Mouse (Mus musculus): ENCODE data around the gene Ggact. TPM values are rescaled to one million over a fixed set of nuclear protein-coding genes. Genes with fewer than 3 reads are reported as not detected.

Gene Ggact
- polyA plus RNA-seq, 1 experiment from 2014 or later, result 9.8 TPM

DNA sequence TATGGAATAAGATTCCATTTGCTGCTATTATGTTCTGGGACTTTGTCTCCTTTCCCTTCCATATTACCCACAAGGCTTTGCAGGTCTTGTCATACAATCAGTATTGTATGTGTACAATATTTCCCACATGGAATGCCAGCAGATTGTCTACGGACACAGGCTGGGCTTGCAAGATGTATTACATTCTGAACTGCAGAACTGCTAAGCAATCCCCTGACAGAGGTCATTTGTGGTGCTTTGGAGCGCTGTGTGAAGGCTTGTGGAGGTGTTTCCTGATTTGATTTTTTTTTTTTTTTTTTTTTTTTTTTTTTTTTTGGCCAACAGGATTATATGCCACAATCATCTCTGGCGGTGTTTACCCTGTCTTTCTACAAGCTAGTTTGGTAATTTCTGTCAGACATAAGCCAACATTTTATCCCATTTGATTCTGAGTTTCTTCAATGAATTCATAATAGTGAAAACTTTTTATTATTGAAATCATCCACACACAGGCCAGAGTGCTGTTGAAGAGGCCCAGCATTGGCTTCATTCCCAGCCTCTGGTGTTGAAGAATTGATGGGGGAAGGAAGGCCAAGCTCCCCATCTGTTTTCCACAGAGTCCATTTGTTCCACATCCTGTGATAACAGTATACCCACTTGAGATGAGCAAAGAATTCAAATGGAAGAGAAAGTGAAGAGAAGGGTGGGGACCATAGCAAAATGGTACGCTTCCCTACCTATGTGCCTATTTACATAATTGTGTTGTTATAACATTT is 45.8 kb downstream of the Ggact start:
- H3K27ac ChIP-seq, result no peak overlapping the region
- no peaks in the 10 kb centered on the region for H3K36me3 ChIP-seq
- no peak for ATAC-seq (ENCODE audit: insufficient number of reproducible peaks, insufficient read depth, low FRiP score, low TSS enrichment, low read depth)
- no peak overlapping the region for H3K4me2 ChIP-seq
- 78% methylated on average over 4 of the region's 4 CpGs for WGBS
- H3K4me3 ChIP-seq (replicated peaks), result no peak overlapping the region
- no peaks in the 10 kb centered on the region for H3K9me3 ChIP-seq
- H3K4me1 ChIP-seq (replicated peaks), result peaks cover 8% of the 10 kb centered on the region; the same call in 1 of the 2 replicates
- H3K9ac ChIP-seq (replicated peaks), result no peak overlapping the region
- peaks cover 6% of the 10 kb centered on the region; the same call in 1 of the 2 replicates for H3K27me3 ChIP-seq

GRCm38 (mm10) chr14:122865462-122866129 is 48.0 kb downstream of the Ggact start:
- no peak for ATAC-seq (ENCODE audit: insufficient number of reproducible peaks, insufficient read depth, low FRiP score, low TSS enrichment, low read depth)
- Histone ChIP-seq H3K9ac (replicated peaks) (no peak overlapping the region), H3K4me2 (no peak overlapping the region), H3K9me3 (no peaks in the 10 kb centered on the region), H3K27ac (no peak overlapping the region), H3K27me3 (peaks cover 2% of the 10 kb centered on the region; the same call in 1 of the 2 replicates), H3K36me3 (no peaks in the 10 kb centered on the region), H3K4me1 (replicated peaks) (0 out of 2 replicates have a peak, but pooled peaks cover 2% of the 10 kb centered on the region), H3K4me3 (replicated peaks) (no peak overlapping the region)
- WGBS, result 77% methylated on average over 4 of the region's 4 CpGs

DNA sequence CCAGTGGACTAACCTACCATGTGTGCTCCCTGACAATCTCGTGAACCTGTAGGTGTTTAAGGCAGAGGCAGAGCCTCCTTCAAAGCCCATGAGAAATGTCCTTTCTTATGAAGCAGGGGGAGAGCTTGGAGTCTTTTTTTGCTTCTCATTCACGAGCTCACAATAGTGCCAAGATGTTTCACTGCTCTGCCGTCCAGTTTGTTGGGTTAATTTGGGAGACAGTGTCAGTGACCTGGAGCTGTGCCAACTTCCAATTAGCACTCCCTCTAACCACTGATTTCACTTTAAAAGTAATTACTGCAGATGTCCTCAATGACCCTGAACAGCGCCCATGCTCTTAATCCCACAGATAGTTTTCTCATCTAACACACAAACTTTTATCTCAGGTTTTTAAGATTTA is 50.9 kb downstream of the Ggact start:
- H3K36me3 ChIP-seq, result no peaks in the 10 kb centered on the region
- no peak overlapping the region for H3K4me2 ChIP-seq
- peaks cover 2% of the 10 kb centered on the region; the same call in 1 of the 2 replicates for H3K27me3 ChIP-seq
- no peaks in the 10 kb centered on the region for H3K9me3 ChIP-seq
- H3K4me1 ChIP-seq (replicated peaks), result 0 out of 2 replicates have a peak, but pooled peaks cover 3% of the 10 kb centered on the region
- H3K9ac ChIP-seq (replicated peaks), result no peak overlapping the region
- WGBS, result 42% methylated on average over 4 of the region's 4 CpGs
- H3K27ac ChIP-seq, result no peak overlapping the region
- no peak for ATAC-seq (ENCODE audit: insufficient number of reproducible peaks, insufficient read depth, low FRiP score, low TSS enrichment, low read depth)
- no peak overlapping the region for H3K4me3 ChIP-seq (replicated peaks)

DNA sequence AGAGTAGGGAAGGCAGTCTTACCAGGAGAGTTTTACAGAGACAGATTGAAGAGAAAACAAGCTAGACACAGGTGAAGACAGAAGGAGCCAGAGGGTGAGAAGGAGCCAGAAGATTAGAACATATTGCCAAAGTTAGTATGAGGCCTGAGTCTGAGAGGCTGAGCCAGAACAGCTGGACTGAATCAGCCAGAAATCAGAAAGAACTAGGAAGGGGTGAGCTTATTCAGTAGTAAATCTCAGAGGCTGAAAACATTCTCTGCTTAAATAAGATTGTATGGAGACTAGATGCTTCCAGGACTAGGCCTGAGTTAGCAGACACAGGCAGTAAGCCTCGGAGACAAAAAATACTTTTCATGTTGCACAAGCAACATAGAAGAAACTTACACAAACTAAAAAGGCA is 53.8 kb downstream of the Ggact start:
- no peak overlapping the region for H3K4me3 ChIP-seq (replicated peaks)
- H3K4me1 ChIP-seq (replicated peaks), result 0 out of 2 replicates have a peak, but pooled peaks cover 3% of the 10 kb centered on the region
- no peak overlapping the region for H3K4me2 ChIP-seq
- H3K36me3 ChIP-seq, result no peaks in the 10 kb centered on the region
- peaks cover 2% of the 10 kb centered on the region; the same call in 1 of the 2 replicates for H3K27me3 ChIP-seq
- H3K9ac ChIP-seq (replicated peaks), result no peak overlapping the region
- 73% methylated on average over 1 of the region's 1 CpGs for WGBS
- H3K27ac ChIP-seq, result no peak overlapping the region
- no peak for ATAC-seq (ENCODE audit: insufficient number of reproducible peaks, insufficient read depth, low FRiP score, low TSS enrichment, low read depth)
- H3K9me3 ChIP-seq, result no peaks in the 10 kb centered on the region

- WGBS, result 89% methylated on average over 5 of the region's 5 CpGs
- no peak overlapping the region for H3K4me2 ChIP-seq
- no peak for ATAC-seq (ENCODE audit: insufficient number of reproducible peaks, insufficient read depth, low FRiP score, low TSS enrichment, low read depth)
- peaks cover 3% of the 10 kb centered on the region; the same call in 1 of the 2 replicates for H3K27me3 ChIP-seq
- no peak overlapping the region for H3K27ac ChIP-seq
- no peaks in the 10 kb centered on the region for H3K4me1 ChIP-seq (replicated peaks)
- no peak overlapping the region for H3K4me3 ChIP-seq (replicated peaks)
- H3K9ac ChIP-seq (replicated peaks), result no peak overlapping the region
- H3K36me3 ChIP-seq, result no peaks in the 10 kb centered on the region
- H3K9me3 ChIP-seq, result no peaks in the 10 kb centered on the region
Observed at GRCm38 (mm10) chr14:122852506-122853057, 61.0 kb downstream of the Ggact start.

GRCm38 (mm10) chr14:122837018-122837417 is 76.5 kb downstream of the Ggact start:
- no peaks in the 10 kb centered on the region for H3K9me3 ChIP-seq
- H3K4me2 ChIP-seq, result no peak overlapping the region
- no peak for ATAC-seq (ENCODE audit: insufficient number of reproducible peaks, insufficient read depth, low FRiP score, low TSS enrichment, low read depth)
- peaks cover 8% of the 10 kb centered on the region; the same call in 1 of the 2 replicates for H3K4me1 ChIP-seq (replicated peaks)
- WGBS, result 52% methylated on average over 2 of the region's 2 CpGs
- no peak overlapping the region for H3K9ac ChIP-seq (replicated peaks)
- H3K27me3 ChIP-seq, result no peaks in the 10 kb centered on the region
- no peak overlapping the region for H3K4me3 ChIP-seq (replicated peaks)
- H3K36me3 ChIP-seq, result no peaks in the 10 kb centered on the region
- H3K27ac ChIP-seq, result no peak overlapping the region

- Histone ChIP-seq H3K27me3 (no peaks in the 10 kb centered on the region), H3K4me3 (replicated peaks) (no peak overlapping the region), H3K9me3 (no peaks in the 10 kb centered on the region), H3K36me3 (no peaks in the 10 kb centered on the region), H3K4me2 (no peak overlapping the region), H3K4me1 (replicated peaks) (peaks cover 8% of the 10 kb centered on the region; the same call in 1 of the 2 replicates), H3K9ac (replicated peaks) (no peak overlapping the region), H3K27ac (no peak overlapping the region)
- ATAC-seq (ENCODE audit: insufficient number of reproducible peaks, insufficient read depth, low FRiP score, low TSS enrichment, low read depth), result no peak
- 6% methylated on average over 4 of the region's 4 CpGs for WGBS
Observed at GRCm38 (mm10) chr14:122836221-122836620, 77.3 kb downstream of the Ggact start.

GRCm38 (mm10) chr14:122835487-122836190 is 77.9 kb downstream of the Ggact start:
- ATAC-seq (ENCODE audit: insufficient number of reproducible peaks, insufficient read depth, low FRiP score, low TSS enrichment, low read depth), result no peak
- H3K36me3 ChIP-seq, result no peaks in the 10 kb centered on the region
- H3K9me3 ChIP-seq, result no peaks in the 10 kb centered on the region
- no peak overlapping the region for H3K4me2 ChIP-seq
- no peak overlapping the region for H3K27ac ChIP-seq
- H3K4me3 ChIP-seq (replicated peaks), result no peak overlapping the region
- peaks cover 8% of the 10 kb centered on the region; the same call in 1 of the 2 replicates for H3K4me1 ChIP-seq (replicated peaks)
- H3K9ac ChIP-seq (replicated peaks), result no peak overlapping the region
- H3K27me3 ChIP-seq, result no peaks in the 10 kb centered on the region
- 26% methylated on average over 7 of the region's 7 CpGs for WGBS

DNA sequence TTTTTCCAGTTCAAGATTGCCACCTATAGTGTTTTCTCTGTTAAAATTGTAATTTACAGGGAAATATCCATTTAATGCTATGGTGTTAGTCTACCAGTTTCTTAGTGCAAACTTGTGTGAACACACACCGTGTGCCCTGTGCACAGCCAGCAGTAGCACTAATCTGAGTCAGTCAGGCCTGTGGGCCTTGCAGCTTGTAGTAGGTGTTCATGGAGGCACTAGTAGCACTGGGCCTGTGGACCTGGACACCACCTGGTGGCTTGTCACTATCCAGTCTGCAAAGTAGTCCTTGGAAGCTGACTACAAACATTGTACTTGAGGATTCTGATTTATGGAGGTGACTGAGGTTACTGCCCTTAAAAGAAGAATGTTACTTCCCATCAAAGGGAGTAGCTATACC is 78.8 kb downstream of the Ggact start:
- H3K9me3 ChIP-seq, result no peaks in the 10 kb centered on the region
- no peak for ATAC-seq (ENCODE audit: insufficient number of reproducible peaks, insufficient read depth, low FRiP score, low TSS enrichment, low read depth)

DNA sequence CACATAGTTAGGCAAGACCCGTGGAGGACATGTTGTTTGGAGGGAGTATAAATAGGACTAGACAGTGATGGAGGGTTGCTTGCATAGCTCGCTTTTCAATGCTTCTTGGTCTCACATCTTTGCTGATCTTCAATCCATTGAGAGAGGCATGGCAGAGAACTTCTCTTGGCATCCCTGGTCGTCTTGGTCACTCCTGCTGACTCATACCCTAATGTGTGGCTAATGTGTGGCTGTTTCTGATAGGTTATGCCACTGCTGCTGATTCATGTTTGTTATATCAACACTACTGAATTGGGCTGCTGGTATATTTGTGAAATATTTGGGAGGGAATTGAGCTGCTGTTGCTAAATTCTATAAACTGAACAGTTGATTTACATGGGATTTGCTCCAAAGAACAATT is 79.9 kb downstream of the Ggact start:
- 93% methylated on average over 3 of the region's 3 CpGs for WGBS
- peaks cover 8% of the 10 kb centered on the region; the same call in 1 of the 2 replicates for H3K4me1 ChIP-seq (replicated peaks)
- no peak overlapping the region for H3K4me3 ChIP-seq (replicated peaks)
- H3K9me3 ChIP-seq, result no peaks in the 10 kb centered on the region
- H3K36me3 ChIP-seq, result no peaks in the 10 kb centered on the region
- no peak for ATAC-seq (ENCODE audit: insufficient number of reproducible peaks, insufficient read depth, low FRiP score, low TSS enrichment, low read depth)
- no peak overlapping the region for H3K4me2 ChIP-seq
- no peak overlapping the region for H3K27ac ChIP-seq
- no peak overlapping the region for H3K9ac ChIP-seq (replicated peaks)
- H3K27me3 ChIP-seq, result no peaks in the 10 kb centered on the region

More for the DNA sequence above, 78.8 kb downstream of the Ggact start:
- Histone ChIP-seq H3K4me1 (replicated peaks) (peaks cover 8% of the 10 kb centered on the region; the same call in 1 of the 2 replicates), H3K4me3 (replicated peaks) (no peak overlapping the region), H3K36me3 (no peaks in the 10 kb centered on the region), H3K27me3 (no peaks in the 10 kb centered on the region), H3K4me2 (no peak overlapping the region), H3K27ac (no peak overlapping the region), H3K9ac (replicated peaks) (no peak overlapping the region)
- WGBS, result 70% methylated on average over 1 of the region's 1 CpGs

DNA sequence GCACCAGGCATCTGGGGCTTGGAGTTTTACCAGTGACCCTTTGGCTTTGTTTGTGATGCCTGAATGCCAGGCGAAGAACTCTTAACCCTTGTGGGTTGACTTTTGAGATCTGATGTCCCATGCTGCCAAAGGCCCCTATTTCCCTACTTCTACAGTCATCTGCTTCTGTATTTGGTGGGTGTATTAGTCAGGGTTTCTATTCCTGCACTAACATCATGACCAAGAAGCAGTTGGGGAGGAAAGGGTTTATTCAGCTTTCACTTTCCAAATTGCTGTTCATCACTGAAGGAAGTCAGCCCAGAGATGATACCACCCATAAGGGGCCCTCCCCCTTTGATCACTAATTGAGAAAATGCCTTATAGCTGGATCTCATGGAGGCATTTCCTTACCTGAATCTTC is 83.1 kb downstream of the Ggact start:
- ATAC-seq (ENCODE audit: insufficient number of reproducible peaks, insufficient read depth, low FRiP score, low TSS enrichment, low read depth), result no peak
- Histone ChIP-seq H3K4me3 (replicated peaks) (no peak overlapping the region), H3K4me1 (replicated peaks) (no peaks in the 10 kb centered on the region), H3K36me3 (no peaks in the 10 kb centered on the region), H3K4me2 (no peak overlapping the region), H3K9ac (replicated peaks) (no peak overlapping the region), H3K27ac (no peak overlapping the region), H3K27me3 (no peaks in the 10 kb centered on the region), H3K9me3 (no peaks in the 10 kb centered on the region)
- 78% methylated on average over 1 of the region's 1 CpGs for WGBS
